Mouse (Mus musculus): Measurements from ENCODE around the gene Fzd10.
A peak's percentile ranks its signal among the peaks of the same experiment; 100 is the strongest.

The Fzd10 gene

GRCm38 (mm10) chr5:128600072-128601021 lies at the start of gene Fzd10:
Gene Fzd10 (plus strand): TSS chr5:128600844.
- DNase-seq (ENCODE audit: low spot score) = peak; percentile 46

- no peak for DNase-seq (ENCODE audit: low spot score)
These were observed 49.2 kb upstream of the Fzd10 start for GRCm38 (mm10) chr5:128551448-128551847.

- no peak for DNase-seq (ENCODE audit: low spot score)
These were observed 48.3 kb upstream of the Fzd10 start for GRCm38 (mm10) chr5:128552136-128552890.

GRCm38 (mm10) chr5:128558126-128558525 lies 42.5 kb upstream of the Fzd10 start:
- no peak for DNase-seq (ENCODE audit: low spot score)

- DNase-seq (ENCODE audit: low spot score) = no peak
These were observed 33.3 kb upstream of the Fzd10 start for GRCm38 (mm10) chr5:128567313-128567712.

GRCm38 (mm10) chr5:128568970-128569369 lies 31.7 kb upstream of the Fzd10 start:
- DNase-seq (ENCODE audit: low spot score) = no peak

GRCm38 (mm10) chr5:128570091-128570490 lies 30.6 kb upstream of the Fzd10 start:
- no peak for DNase-seq (ENCODE audit: low spot score)

- no peak for DNase-seq (ENCODE audit: low spot score)
These were observed 29.8 kb upstream of the Fzd10 start for GRCm38 (mm10) chr5:128570848-128571247.

- no peak for DNase-seq (ENCODE audit: low spot score)
These were observed 28.9 kb upstream of the Fzd10 start for GRCm38 (mm10) chr5:128571706-128572105.

- DNase-seq (ENCODE audit: low spot score) = no peak
These were observed 24.6 kb upstream of the Fzd10 start for GRCm38 (mm10) chr5:128575997-128576579.

GRCm38 (mm10) chr5:128579047-128579650 lies 21.5 kb upstream of the Fzd10 start:
- DNase-seq (ENCODE audit: low spot score) = peak; percentile 49

GRCm38 (mm10) chr5:128580931-128581330 lies 19.7 kb upstream of the Fzd10 start:
- DNase-seq (ENCODE audit: low spot score) = no peak

GRCm38 (mm10) chr5:128581516-128581921 lies 19.1 kb upstream of the Fzd10 start:
- no peak for DNase-seq (ENCODE audit: low spot score)

GRCm38 (mm10) chr5:128589231-128589630 lies 11.4 kb upstream of the Fzd10 start:
- no peak for DNase-seq (ENCODE audit: low spot score)

GRCm38 (mm10) chr5:128593446-128593845 lies 7.2 kb upstream of the Fzd10 start:
- DNase-seq (ENCODE audit: low spot score) = no peak

- no peak for DNase-seq (ENCODE audit: low spot score)
These were observed 3.8 kb upstream of the Fzd10 start for GRCm38 (mm10) chr5:128596813-128597212.

GRCm38 (mm10) chr5:128597381-128597780 lies 3.3 kb upstream of the Fzd10 start:
- no peak for DNase-seq (ENCODE audit: low spot score)

GRCm38 (mm10) chr5:128598191-128598720 lies 2.4 kb upstream of the Fzd10 start:
- DNase-seq (ENCODE audit: low spot score) = no peak

GRCm38 (mm10) chr5:128598760-128599364 lies 1.8 kb upstream of the Fzd10 start:
- no peak for DNase-seq (ENCODE audit: low spot score)

GRCm38 (mm10) chr5:128599365-128600071 lies 1.1 kb upstream of the Fzd10 start:
- no peak for DNase-seq (ENCODE audit: low spot score)
